Mouse (Mus musculus) cerebellum, adult 11-12 months (tissue): ENCODE results near the gene Pdgfd.
"Not testable (repeated sequence)": the region's sequence is repeated elsewhere in the genome, so short reads cannot be mapped to it uniquely, and the experiment has no call there.

ENCODE experiments used
- DNase-seq: peaks from one replicate; pipeline ENCODE4 v3.0.0; 2022

Gene Pdgfd

GRCm38 (mm10) chr9:6168391-6169037 lies at the start of gene Pdgfd:
Gene Pdgfd (plus strand): TSS chr9:6168584.
- no peak for DNase-seq

GRCm38 (mm10) chr9:6169038-6169431 lies 651 bp downstream of the Pdgfd start:
- no peak for DNase-seq

- DNase-seq: no peak
These were observed 2.6 kb downstream of the Pdgfd start for GRCm38 (mm10) chr9:6170962-6171361.

GRCm38 (mm10) chr9:6173276-6173675 lies 4.9 kb downstream of the Pdgfd start:
- no peak for DNase-seq

GRCm38 (mm10) chr9:6175731-6176130 lies 7.3 kb downstream of the Pdgfd start:
- no peak for DNase-seq

- no peak for DNase-seq
These were observed 14.0 kb downstream of the Pdgfd start for GRCm38 (mm10) chr9:6182307-6182923.

GRCm38 (mm10) chr9:6187955-6188354 lies 19.6 kb downstream of the Pdgfd start:
- DNase-seq: peak; percentile 6

GRCm38 (mm10) chr9:6193352-6193751 lies 25.0 kb downstream of the Pdgfd start:
- no peak for DNase-seq

GRCm38 (mm10) chr9:6212862-6213261 lies 44.5 kb downstream of the Pdgfd start:
- DNase-seq: no peak

- DNase-seq: no peak
These were observed 49.1 kb downstream of the Pdgfd start for GRCm38 (mm10) chr9:6217505-6217904.

- not testable (repeated sequence) for DNase-seq
These were observed 67.6 kb downstream of the Pdgfd start for GRCm38 (mm10) chr9:6235982-6236381.

GRCm38 (mm10) chr9:6250320-6250719 lies 81.9 kb downstream of the Pdgfd start:
- no peak for DNase-seq

- DNase-seq: no peak
These were observed 83.6 kb downstream of the Pdgfd start for GRCm38 (mm10) chr9:6251990-6252389.

GRCm38 (mm10) chr9:6257072-6257471 lies 88.7 kb downstream of the Pdgfd start:
- no peak for DNase-seq

GRCm38 (mm10) chr9:6264820-6265219 lies 96.4 kb downstream of the Pdgfd start:
- no peak for DNase-seq

- no peak for DNase-seq
These were observed 101.5 kb downstream of the Pdgfd start, which contains the start of gene Ddi1 for GRCm38 (mm10) chr9:6269796-6270280. Gene Ddi1 (minus strand): TSS chr9:6269846.

GRCm38 (mm10) chr9:6276395-6276794 lies 108.0 kb downstream of the Pdgfd start:
- no peak for DNase-seq

GRCm38 (mm10) chr9:6277526-6277925 lies 109.1 kb downstream of the Pdgfd start:
- DNase-seq: no peak

- no peak for DNase-seq
These were observed 118.4 kb downstream of the Pdgfd start for GRCm38 (mm10) chr9:6286770-6287169.

GRCm38 (mm10) chr9:6289211-6289696 lies 120.9 kb downstream of the Pdgfd start:
- no peak for DNase-seq

- no peak for DNase-seq
These were observed 130.2 kb downstream of the Pdgfd start for GRCm38 (mm10) chr9:6298547-6298946.

GRCm38 (mm10) chr9:6302050-6302449 lies 133.7 kb downstream of the Pdgfd start:
- DNase-seq: no peak

- DNase-seq: no peak
These were observed 136.2 kb downstream of the Pdgfd start for GRCm38 (mm10) chr9:6304590-6304989.

- no peak for DNase-seq
These were observed 137.5 kb downstream of the Pdgfd start for GRCm38 (mm10) chr9:6305847-6306246.
